Mouse (Mus musculus): ENCODE data around the gene Xrcc6.

The Xrcc6 gene

GRCm38 (mm10) chr15:81987646-81988045 is at the start of gene Xrcc6:
Xrcc6 (plus strand) TSS chr15:81987835.
- DNase-seq (ENCODE audit: low spot score): no peak

DNA sequence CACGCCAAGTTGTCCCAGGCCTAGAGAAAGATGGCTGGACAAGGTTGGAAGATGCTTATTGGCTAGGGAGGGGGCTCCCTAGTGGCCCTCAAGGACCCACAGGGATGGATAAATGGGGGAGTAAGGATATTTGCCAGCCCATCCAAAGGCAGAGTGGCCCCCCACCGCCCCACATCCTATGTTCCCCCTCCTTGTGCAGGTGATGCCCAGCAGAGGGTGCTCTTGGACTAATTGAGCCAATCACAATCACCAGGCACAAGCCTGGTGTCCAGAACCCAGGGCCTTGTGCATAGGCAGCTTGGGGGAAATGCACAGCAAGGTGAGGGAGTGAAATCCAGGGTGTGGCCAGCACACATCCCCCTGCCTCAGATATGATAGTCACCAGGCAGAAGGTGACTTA is 49.4 kb upstream of the Xrcc6 start:
- DNase-seq (ENCODE audit: low spot score): no peak

- DNase-seq (ENCODE audit: low spot score): no peak
Measured at GRCm38 (mm10) chr15:81939157-81939715, 48.4 kb upstream of the Xrcc6 start.

DNA sequence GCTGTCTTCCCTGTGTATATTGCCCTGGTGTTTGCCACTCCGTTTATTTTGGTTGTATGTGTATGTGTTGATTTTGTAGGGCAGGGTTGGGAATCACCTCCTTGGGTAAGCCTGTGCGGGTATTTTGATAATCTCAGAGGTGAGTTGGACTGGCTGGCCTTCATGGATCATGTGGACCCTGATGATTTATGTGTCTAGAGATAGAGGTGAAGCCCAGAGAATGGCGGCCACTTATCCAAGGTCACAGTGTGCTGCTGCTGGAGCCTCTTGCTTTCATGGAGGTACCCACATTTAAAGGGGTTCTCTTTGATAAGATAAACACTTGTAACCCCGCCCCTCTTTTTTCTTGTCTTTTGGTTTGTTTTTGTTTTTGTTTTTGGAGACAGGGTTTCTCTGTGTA is 47.9 kb upstream of the Xrcc6 start:
- no peak for DNase-seq (ENCODE audit: low spot score)

DNA sequence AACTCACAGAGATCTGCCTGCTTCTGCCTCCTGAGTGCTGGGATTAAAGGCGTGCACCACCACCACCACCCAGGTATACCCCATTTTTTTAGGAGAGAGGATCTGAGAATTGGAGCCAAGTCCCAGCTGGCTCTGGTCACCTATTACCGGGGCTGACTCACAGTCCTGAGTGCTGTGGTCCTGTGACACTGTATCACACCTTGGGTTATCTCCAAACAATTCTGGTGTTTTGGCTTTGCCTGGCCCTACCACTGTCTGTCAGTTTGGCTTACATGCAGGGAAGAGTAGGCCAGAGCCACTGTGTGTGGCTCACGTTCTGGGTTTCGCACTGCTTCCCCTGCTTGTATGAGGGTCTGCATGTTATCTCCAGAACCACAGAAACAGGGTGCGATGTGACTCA is 47.4 kb upstream of the Xrcc6 start:
- no peak for DNase-seq (ENCODE audit: low spot score)

DNA sequence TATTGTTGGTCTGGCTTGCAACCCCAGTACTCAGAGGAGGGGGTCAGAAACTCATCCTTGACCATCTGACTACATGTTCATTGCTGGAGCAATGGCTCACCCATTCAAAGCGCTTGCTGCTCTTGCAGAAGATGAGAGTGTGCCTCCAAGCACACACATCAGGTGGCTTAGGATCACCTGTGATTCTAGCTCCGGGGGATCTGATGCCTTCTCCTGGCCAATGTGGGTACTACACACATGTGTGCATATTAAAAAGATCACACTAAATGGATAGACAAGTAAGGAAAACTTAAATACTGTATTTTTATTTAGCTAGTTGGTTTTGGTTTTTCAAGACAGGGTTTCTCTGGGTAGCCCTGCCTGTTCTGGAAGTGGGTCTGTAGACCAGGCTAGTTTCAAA is 46.6 kb upstream of the Xrcc6 start:
- no peak for DNase-seq (ENCODE audit: low spot score)

DNA sequence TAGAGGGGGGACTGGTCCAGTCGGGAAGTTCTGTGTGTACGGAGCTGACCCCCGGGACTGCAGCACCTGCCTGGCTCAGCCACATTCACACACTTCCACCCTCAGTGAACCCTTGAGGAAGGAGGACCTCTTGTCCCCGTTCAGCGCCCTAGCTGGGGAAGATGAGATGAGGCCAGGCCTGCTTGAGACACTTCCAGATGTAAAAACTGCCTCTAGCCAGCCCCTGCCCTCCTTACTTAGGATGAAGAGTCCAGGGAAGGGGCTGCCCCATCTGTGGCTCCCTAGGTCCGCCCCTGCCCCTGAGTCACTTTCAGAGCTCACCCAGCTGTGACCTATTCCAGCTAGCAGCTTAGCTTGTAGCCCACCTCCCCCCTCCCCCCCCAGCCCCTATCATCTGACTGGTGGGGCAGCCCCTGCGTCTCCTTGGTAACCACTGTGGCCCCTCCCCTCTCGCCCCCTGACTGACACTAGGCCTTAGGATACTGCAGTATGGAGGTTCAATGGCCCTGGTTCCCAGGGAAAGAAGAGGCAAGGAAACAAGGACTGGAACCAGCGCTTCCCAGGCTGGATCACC is 44.4 kb upstream of the Xrcc6 start:
- DNase-seq (ENCODE audit: low spot score): no peak

GRCm38 (mm10) chr15:81949076-81949475 is 38.6 kb upstream of the Xrcc6 start:
- no peak for DNase-seq (ENCODE audit: low spot score)

GRCm38 (mm10) chr15:81949476-81950131 is 38.0 kb upstream of the Xrcc6 start:
- no peak for DNase-seq (ENCODE audit: low spot score)

DNA sequence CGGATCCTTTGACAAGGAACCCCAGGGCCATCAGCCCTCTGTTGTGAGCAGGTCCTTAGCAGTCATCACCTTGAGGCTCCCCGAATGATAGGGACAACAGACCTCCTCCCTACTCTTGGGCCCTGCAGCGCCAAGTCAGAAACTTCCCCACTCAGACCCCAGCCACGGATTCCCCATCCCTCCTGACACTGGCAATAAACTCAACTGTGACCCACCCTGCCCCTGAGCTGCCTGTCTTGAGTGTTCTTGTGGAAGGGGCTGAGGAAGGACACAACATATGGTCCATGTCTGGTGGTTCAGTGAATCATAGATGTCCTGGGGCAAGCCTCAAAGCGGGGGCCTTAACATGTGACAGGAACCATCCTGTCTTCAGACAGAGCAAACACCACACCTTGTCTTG is 36.9 kb upstream of the Xrcc6 start:
- no peak for DNase-seq (ENCODE audit: low spot score)

DNA sequence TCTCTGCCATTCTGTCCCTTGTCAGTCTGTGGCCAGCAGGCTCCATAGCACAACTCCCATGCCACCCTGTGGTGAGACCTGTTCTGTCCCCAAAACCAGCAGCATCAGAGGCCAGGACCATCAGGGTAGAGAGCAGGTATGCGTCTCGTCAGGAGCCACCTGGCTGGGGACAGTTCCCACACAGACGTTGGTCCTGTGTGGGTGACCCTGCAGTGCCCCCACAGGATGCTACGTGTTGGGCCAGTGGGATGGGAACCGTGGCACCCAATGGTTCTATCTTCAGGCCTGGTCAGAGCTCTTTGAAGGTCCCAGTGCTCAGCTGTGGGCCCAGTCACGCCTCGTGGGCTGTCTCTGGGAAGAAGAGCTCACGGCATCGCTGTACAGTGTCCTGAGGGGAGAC is 36.5 kb upstream of the Xrcc6 start:
- DNase-seq (ENCODE audit: low spot score): no peak

GRCm38 (mm10) chr15:81952310-81952709 is 35.3 kb upstream of the Xrcc6 start:
- no peak for DNase-seq (ENCODE audit: low spot score)

DNA sequence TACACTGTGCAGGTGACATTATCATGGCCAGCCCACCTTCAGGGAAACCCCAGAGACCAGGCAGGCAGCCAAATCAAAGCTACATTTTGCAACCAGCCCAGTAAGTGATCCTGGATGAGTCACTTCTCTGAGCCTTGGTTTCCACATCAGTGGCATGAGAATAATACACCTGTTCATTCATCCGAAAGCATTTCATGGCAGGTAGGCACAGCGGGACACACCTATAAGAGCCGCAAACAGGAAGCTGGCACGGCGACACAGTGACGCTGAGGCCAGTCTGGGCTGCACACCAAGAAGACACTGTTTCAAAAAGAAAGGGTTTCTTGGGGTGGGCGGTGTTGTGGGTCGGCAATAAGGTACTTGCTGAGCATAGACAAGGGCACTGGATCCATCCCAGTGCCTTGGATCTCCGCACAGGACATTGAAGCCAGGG is 33.5 kb upstream of the Xrcc6 start:
- no peak for DNase-seq (ENCODE audit: low spot score)

DNA sequence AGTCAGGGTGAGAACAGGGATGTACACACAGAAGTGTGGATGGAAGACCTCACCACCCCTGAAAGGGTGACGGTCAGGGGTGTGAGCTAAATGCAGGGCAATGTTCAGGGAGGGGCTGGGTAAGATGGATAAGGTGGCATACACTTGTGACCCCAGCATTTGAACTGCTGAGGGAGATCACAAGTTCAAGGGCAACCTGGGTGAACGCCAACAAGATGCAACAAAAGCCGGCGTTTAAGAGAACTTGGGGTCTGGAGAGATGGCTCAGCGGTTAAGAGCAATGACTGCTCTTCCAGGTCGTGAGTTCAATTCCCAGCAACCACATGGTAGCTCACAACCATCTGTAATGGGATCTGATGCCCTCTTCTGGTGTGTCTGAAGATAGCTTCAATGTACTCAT is 32.9 kb upstream of the Xrcc6 start:
- no peak for DNase-seq (ENCODE audit: low spot score)

DNA sequence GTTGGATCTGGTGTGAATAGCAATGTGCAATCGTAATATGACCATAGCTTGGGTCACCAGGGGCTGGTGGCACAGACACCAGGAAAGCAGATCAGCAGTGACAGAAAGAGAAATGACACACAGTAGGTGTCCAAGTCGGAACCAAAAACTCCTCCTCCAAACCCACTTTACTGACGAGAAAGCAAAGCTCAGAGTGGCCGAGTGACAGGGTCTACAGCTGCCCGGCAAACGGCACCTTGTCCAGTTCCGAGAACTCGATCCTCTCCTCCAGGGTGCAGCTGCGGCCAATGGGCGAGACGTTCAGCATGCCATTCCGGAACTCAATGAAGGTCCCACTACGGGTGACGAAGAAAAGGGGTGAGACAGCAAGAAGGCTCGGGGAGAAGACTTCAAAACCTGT is 32.2 kb upstream of the Xrcc6 start:
- DNase-seq (ENCODE audit: low spot score): no peak

DNA sequence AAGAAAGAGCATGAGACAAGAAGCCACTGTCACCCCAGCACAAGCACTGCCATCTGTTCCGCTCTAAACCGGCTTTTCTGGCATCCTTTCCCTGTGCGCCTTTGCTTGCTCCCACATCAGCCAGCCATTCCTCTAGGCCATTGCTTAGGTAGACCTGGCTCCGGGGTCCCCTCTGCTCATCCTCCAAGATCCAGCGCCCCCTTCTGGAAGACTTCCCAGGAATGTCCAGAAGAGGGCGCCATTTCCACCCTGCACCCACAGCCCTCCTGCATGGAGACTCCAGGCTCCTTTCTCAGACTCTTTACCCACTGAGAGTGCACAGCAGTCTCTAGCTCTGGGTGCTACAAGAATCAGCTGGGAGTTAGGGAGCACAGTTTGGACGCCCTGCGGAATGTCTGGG is 31.2 kb upstream of the Xrcc6 start:
- no peak for DNase-seq (ENCODE audit: low spot score)

DNA sequence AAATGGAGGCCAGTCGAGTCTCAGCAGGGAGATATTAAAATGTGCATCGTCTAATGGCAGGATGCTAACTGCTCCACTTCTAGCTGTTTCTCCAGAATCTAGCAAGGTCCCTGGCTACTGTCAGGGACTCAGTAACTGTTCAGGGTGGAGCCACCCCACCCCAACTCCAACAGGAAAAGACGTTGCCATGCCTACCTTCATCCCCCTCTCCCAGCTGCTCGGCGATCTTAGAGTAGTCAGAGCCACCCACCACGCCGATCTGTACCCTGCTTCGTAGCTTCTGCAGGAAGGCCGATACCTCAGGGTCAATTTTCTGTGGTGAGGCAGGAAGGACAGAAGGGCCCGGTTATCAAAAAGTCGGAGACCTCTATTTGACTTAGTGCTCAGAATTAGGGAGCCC is 30.0 kb upstream of the Xrcc6 start:
- DNase-seq (ENCODE audit: low spot score): no peak

GRCm38 (mm10) chr15:81958906-81959305 is 28.7 kb upstream of the Xrcc6 start:
- DNase-seq (ENCODE audit: low spot score): no peak

DNA sequence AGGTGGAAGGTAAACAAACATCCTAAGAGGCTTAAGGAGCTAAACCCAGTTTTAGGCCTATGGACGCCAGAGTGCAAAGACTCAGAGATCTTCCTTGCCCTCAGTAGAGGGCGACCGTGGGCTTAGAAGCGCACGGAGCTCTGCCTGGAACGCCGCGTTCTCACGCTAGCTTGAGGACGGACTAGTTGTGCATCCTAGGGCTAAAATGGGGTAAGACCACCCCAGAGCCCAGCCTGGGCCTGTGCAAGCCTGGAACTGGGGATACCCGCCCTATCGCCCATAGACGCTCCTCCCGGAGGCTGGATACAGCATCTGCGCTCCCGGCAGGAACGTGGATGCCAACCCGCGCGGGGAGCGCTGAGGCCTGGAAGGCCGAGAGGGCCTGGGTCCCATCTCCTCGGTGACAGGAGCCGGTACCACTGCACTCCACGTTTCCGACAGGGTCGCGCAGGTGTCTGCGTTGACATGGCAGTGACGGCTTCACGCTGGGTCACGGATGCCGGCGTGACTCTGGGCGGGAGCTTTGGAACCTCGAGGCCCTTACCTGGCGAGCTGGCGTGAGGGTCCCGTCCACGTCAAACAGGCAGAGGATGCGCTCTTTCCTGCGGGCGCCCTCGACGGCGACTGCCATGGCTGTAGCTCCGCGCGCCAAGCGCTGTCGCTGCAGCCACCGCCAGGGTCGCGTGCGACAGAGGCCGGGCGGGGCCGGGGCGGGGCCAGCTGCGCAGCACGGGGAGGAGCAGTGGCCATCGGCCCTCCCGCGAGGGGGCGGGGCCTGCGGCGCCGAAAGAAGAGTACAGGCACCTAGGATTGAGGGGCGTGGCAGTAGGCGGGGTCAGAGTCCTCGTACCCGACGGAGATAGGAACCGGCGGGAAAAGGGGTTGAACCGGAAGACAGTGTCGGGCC is 27.2 kb upstream of the Xrcc6 start, which contains the start of gene Pmm1:
Pmm1 (minus strand) TSS at position 760 of the 907 bp plus-strand sequence.
- peak; percentile 90 for DNase-seq (ENCODE audit: low spot score)

- no peak for DNase-seq (ENCODE audit: low spot score)
Measured at GRCm38 (mm10) chr15:81961078-81961451, 26.6 kb upstream of the Xrcc6 start.

GRCm38 (mm10) chr15:81964262-81964661 is 23.4 kb upstream of the Xrcc6 start:
- DNase-seq (ENCODE audit: low spot score): no peak

DNA sequence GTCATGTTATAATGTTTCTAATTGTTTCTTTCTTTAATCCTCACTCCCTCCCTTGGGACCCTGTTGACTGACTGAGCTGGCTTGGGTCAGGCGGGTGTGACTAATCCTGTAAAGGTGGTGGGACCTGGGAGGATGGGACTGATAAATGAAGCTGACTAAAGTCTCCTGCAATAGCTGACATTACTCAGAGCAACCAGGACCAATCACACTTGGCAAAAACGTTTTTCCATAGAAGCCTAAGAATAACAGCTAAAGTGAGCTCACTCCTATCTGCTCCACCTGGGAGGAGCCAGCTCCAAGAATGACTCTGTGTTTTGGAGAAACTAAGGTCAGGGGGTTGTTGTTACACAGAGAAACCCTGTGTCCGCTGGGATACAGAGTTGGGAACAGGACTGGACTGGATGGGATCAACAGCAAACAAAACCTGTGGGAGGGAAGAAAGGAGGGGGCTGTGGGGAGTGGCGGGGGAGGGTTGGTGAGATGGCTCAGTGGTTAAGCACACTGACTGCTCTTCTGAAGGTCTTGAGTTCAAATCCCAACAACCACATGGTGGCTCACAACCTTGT is 22.6 kb upstream of the Xrcc6 start:
- no peak for DNase-seq (ENCODE audit: low spot score)
